Mouse (Mus musculus) embryo, embryonic 9.5 days (tissue): ENCODE measurements around the gene Vac14.
A peak's percentile ranks its signal among the peaks of the same experiment; 100 is the strongest.
"Not testable (repeated sequence)": the region's sequence is repeated elsewhere in the genome, so short reads cannot be mapped to it uniquely, and the experiment has no call there.

ENCODE experiments used
- DNase-seq: peaks from one replicate; pipeline ENCODE4 v3.0.0-alpha.2; 2017; ENCODE audit errors: extremely low spot score

Vac14 gene

DNA sequence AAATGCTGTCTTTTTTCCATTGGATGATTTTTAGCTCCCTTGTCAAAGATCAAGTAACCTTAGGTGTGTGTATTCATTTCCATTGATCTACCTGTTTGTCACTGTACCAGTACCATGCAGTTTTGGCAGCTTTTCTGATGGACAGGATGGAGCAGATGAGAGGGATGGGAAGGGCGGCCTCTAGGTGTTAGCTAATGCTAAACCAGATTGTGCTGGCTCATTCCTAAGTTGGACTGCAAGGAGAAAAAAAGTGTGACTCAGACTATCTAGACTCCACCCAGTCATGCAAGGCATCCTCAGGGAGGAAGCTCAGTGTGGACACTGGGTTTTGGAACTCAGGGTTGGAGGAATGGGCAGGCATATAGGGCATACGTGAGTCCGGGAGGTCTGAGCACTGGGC lies 30.2 kb downstream of the Vac14 start:
- DNase-seq = no peak

DNA sequence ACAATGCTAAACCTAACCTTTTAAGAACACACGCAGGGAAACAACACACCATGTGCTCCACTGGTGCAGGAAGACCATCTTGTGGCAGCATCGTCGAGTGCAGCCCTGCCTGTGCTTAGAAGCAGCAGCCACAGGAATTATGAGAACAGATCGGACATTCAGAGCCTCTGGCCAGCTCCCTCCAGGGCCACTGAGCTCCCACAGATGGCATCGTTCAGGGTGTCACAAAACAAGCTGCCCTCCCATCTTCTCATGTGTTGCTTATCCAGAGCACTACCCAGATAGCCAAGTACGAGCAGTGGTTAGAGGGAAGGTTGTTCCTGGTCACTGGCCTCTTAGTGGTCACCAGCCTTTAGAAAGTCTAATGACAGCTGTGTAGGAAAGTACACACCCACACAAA lies 30.9 kb downstream of the Vac14 start:
- no peak for DNase-seq

DNA sequence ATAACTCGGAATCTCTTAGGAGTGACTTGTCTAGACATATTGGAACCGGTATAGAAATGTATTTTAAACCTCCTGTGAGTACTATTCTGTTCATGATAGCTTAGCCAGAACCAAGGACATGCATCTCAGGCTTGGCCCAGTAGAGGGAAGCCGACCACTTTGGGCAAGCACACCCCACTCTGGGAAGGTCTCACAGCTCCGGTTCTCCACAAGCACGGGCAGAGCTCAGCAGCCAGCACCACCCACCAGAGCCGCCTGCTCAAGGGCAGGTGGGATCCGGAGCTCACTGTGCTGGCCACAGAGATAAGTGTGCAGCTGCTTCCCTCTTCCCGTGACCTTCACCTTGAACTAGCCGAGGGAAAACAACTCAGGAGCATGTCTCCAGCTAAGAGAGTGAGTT lies 32.5 kb downstream of the Vac14 start:
- no peak for DNase-seq

DNA sequence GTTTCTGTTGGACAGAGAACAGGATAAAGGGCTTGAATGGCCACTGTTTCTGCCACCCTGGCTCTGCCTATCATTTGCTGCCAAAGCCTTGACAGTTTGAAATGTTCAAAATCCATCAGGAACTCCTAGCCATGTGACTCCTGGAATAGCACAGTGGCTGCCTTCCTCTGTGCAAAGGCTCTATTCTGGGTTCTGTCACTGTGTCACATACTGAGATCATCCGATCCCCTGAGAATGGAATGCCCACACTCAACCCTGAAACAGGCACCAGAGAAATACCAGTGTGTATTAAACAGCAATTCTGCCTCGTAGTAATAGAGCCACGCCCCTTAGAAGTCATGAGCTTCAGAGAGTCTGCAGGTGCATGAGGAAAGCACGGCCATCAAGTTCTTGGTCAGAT lies 33.5 kb downstream of the Vac14 start:
- DNase-seq = no peak

DNA sequence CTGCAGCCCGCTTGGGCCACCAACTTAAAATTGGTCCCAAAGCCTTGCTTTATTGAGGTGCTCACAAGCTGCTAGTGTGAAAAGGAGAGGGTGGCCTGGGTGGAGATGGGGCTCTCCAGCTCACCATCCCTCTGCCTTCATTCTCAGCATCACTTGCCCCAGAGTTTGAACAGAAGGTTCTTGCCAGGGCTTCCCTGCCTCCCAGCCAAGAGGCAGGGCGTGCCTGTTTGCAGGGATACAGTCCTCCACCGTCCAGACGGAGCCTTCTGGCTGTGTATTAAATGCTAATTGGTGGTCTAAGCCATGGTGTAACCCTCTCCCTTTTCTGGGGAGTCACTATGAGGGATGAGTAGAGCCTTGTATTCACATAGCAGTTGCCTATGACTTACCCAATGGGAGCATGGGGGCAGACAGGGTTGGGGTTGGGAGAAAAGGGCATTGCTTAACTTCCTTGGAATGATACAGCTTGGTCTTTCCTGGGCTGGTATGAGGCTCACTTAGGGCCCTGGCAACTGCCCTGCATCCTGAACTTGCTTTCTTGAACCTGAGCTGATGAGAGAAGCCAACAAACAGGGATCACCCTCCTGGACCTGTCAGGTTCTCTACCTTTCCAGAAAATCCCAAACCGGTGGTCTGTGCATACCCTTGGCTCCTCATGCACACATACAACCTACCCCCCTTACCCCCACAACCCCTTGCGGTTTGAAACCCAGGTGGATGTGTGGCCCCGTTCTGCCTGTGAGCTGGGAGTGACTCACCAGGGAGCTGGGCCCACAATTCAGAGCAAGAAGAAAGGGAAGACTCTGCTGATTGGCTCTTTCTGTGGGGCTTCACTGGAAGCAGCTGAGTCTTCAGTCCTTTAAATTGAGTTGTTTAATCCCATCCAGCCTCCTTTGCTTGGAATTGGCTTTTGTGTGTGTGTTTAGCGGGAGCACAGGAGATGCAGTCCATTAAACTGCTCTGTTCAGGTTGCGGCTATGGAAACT lies 36.0 kb downstream of the Vac14 start:
- no peak for DNase-seq

DNA sequence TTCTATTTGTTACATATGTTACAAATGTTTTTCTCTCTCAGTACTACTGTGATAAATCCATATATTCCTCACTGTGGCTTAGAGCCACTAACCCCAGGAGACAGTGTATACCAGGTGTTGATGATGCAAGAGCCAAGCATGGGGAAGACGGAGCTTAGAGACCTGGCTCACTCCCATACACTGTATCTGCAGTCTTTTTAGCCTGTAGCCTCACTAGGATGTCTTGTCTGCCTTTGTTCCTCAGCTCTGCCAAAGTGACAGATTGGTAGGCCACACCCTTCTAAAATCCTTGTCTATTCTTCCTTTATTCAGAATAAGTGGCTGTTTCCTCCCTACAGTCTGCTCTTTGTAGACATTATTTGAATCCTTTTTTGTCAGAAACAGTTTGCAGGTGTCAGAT lies 37.4 kb downstream of the Vac14 start:
- no peak for DNase-seq

DNA sequence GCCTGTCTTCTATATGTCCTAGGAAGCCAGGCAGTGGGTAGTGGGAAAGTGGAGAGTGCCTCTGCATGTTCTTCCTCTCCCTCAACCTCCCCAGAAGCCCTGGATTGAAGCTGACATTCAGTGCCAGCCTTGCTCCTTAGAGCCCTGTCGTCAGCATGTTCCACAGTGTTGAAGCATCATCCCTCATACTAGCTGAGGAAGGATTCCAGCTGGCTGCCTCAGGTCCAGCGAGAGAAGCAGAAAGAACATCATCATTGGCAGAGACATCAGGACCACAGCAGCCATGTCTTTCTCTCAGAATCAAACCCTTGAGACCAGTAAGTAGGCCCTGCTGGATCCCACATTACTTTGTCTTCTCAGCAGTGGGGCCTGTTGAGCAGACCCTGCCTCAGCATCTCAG lies 39.3 kb downstream of the Vac14 start:
- DNase-seq = no peak

DNA sequence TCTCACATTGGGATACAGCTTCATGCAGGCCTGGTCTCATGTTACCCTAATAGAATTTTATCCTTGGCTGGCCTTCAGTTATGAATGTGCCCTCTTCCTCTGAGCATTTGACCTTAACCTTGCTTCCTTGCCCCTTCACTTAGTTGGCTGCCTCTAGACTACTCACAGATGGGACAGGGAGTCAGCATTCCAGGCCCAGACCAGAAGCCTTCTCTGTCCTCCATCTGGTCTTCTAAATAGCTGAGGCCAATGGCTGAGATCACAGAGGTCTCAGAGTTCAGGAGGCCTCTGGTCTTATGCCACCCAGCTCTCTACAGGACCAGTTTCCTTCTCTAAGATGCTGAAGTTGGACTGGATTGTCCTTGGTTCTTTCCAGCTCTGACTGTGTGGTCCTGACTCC lies 41.7 kb downstream of the Vac14 start:
- DNase-seq = no peak

DNA sequence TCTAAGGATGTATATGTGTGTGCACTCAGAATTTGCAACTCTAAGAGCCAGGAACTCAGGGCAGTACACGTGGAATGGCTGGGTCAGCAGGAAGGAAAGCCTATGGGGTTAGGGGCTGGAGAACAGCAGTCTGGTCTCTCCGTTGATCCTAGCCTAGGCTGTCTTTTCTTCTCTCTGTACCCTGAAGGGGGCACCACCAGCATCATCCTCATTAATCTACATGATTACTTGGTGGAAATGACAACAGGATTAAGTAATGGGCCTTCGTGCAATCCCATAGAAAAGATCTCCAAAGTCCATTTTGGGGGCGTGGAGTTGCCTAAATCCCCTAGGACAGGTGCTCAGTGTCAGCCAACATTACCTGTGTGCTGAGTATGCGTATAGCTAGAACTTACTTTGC lies 44.2 kb downstream of the Vac14 start:
- DNase-seq = no peak

DNA sequence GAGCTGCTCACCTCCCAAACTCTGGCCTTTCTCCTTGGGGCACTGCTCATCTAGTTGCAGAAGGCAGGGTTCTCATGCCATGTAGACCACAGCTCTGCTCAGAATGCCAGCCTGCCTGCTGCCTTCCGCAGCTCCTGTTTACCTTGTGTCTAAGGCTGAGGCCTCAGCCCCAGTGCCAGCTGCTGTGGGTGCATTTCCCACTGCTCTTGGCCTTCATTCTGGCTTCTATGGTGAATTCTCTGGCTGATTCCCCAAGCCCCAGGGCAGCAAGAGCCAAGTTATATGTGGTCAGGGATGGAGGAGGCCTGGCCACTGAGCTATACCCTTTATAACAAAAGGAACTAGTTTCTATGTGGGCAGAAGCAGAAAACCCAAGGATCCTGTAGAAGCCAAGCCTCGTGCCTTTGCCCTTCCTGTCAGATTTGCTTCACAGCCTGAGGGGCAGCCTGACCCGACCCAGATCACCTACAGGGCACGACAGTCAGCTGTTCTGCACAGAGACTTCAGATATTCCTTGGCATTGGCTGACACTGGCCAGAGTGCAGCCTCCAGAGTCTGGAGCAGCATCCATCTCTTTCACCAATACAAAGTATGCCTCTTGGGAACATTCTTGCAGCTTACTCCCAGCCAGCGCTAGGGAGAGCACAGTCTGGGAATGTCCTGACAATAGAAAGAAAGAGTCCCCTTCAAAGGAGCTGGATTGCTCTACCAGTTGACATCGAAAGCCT lies 44.8 kb downstream of the Vac14 start:
- no peak for DNase-seq

DNA sequence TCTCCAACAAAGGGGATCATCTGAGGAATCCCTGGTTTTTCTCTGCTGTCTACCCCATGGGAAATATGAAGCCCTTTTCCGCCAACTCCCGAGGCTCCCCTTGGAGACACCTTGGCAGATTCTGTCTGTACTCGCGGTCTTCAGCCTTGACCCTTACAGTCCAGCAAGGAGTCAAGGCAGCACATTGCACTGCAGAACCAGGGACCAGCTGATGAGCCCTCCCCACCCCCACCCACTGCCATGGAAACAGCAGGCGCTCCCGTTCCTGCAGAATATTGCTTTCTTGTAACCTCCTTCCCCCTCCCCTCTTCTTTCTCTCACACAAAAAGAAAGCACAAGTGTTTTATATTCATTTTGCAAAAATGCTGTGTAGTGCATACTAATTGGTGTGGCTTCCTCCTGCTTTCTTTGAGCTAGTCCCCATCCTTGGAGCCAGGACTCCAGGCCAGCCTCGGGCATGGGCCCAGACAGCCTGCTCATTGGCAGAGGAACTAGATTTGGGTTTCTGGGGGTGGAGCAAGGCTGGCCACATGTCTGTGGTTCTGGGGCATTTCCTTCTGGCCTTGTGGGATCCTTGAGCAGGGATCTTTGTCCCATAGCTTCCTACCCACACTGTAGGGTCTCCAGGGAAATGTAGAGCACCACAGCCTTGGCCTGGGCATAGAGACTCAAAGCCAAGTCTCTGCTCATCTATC lies 46.0 kb downstream of the Vac14 start:
- DNase-seq = no peak

DNA sequence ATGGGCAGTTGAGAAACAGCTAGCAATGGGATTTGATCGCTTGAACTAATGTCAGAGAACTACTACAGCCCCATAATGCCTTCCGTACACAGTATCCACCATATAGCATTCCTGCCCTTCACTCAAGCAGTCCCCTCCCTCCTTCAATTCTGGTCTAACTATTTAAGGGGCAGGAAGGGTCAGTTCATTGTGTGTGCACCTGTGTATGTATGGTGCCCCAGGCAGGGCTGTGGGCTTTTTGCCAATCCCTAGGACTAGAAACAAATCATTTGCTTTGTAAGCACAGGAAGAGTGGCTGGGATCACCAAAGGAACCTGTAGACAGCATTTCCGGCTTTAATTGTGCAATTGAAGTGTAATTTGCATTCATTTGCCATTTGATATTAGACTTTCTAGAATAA lies 46.6 kb downstream of the Vac14 start:
- DNase-seq = no peak

DNA sequence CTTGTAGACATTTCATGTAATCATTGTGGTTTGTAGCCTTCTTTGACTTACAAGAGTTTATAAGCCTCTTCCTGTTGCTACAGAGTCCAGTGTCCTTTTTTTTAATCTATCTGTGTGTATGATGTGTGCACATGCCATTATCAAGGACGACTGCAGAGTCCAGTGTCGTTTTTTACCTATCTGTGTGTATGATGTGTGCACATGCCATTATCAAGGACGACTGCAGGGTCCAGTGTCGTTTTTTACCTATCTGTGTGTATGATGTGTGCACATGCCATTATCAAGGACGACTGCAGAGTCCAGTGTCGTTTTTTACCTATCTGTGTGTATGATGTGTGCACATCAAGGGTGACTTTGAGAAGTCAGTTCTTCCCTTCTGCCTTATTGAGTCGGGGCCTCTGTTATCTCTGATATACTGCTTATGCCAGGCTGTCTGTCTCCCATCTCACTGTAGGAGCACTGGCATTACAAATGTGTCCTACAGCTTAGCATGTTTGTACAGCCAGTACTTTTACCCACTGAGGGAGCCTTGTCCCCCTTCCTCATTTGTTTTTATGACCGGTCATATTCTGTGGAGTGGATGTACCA lies 49.3 kb downstream of the Vac14 start:
- not testable (repeated sequence) for DNase-seq

DNA sequence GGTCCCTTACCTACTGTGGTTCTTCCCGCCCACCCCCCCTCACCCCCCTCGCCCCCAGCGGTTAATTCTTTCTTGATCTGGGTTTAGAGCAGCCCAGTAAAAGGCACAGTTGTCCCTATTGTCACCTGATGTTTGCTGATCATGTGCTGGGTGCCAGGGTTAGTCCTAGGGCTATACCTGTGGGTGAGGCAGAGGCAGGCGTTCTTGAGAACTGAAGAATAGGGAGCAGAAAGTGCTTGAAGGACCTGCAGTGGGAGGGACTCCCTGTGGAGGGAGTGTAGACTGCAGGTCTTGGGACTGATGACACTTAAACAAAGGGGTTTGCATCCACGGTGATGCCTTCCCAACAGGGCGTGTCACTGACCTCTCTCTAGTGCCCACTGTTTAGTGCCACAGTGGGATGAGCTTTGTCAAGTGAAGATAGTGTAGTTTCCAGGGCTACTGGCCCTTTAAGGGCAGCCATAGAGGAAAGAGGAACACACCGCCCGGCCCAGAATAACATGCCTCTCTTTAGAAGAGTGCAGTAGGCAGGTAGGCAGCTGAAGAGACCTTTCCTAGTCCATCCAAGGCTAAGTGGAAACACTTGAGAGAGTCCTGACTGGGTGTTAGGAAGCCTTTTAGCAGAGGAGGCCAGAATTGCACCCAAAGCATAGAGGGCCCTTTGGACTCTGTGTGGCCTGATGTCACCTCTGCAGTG lies 51.7 kb downstream of the Vac14 start:
- DNase-seq = no peak

DNA sequence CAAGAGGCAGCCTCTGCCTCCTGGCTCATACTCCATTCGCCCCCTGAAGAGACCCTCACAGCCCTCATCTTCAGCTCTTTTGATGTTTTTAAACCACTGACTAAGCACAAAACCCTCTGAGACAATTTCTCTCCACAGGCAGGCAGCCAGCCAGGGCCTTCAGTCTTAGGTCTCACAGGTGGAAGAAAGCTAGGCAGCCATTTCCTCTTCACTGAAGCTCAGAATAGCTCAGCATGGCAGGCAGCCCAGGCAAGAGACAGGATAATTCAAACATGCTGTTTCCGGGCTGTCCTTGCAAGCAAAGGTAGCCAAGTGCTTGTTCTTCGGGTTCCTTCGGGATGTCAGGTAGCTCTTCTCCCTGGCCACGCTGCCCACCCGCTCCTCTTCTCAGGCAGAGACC lies 52.9 kb downstream of the Vac14 start:
- DNase-seq = no peak

DNA sequence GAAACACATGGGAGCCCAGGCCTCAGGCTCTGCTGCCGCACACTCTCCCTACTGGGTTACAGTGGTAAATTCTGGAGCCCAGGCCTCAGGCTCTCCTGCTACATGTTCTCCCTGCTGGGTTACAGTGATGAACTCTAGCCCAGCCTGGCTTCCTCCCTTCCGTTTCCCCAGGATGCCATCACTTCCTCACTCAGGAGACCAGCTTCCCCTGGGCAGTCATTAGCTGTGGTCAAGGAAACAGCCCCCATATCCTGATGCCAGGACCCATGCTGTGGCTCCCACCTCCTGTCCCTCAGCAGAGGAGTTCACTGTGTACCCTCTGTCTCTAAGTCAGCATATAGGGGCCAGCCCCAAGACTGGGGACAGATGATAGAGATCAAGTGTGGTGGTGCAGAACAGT lies 53.7 kb downstream of the Vac14 start:
- no peak for DNase-seq

DNA sequence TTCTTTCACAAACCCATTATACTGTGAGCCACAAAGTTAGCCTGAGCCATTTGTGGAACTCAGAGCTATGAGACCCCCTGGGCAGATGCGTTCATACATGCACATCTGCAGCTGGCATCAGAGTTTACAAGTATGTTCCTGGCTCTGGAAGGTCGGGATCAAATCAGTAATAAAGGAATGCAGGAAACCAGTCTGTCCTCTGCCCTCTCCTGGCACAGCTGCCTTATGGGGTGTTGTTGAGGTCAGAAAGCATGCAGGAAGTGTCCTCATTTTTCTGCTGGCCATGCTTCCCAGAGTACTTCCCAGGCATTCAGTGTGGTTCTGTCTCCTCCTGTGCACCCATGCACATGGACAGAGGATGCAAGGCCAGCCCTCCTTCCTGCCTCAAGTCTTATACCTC lies 54.8 kb downstream of the Vac14 start:
- DNase-seq = no peak

DNA sequence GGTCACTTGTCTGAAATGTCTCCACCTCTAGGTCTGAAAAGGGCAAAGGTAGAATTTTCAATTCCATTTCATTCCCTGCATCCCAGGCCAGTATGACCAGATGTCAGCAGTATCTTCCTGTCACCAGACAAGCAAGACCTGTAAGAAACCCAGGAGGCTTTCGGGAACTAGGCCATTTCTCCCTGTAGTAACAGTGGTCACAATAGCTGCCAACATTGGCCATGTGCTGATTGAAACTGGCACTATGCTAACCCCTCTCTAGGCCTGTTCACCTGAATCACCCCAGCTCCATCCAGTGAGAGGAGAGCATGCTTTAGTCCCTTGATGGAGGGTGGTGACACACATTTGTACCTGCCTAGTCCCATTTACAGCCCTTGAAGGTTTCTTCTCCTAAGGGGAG lies 56.2 kb downstream of the Vac14 start:
- DNase-seq = no peak

DNA sequence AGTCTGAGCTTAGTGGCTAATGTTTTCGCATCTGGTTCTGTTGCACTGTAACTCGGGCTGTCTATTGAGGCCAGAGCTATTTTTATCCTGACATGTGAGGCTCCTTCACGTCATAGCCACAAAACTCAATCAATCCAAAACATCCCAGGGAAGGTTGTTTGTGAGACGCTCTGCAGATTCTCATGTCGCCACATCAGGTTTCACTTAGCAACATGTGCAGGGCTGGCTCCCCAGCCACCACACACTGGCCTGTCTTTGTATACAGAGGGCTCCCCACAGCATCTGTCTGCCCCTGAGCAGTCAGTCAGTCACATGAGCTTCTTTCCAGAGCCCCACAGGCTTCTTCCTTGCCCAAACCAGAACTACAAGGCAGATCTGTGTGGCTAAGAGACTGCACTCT lies 58.3 kb downstream of the Vac14 start:
- peak; percentile 5 for DNase-seq

DNA sequence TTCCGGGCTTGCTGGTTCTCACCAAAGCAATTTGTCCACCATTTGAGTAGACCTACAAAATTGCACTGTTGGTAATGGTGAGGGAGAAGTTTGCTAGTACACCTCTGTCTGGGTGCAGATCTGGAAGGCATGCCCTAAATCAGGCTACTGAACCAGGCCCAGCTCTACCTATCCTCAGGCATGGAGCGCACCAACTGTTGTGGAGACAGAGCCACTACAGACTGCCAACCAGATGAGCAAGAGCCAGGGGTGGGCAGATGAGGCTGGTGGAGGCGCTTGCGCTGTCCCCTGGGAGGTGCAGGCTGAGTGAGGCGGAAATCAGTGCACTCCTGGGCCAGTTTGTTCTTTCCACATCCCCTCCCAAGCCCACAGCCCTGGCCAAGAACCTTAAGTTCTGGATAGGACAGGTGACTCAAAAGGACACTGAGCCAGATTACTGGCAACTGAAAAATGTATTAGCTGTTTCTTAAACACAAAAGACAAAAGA lies 58.8 kb downstream of the Vac14 start:
- DNase-seq = no peak

DNA sequence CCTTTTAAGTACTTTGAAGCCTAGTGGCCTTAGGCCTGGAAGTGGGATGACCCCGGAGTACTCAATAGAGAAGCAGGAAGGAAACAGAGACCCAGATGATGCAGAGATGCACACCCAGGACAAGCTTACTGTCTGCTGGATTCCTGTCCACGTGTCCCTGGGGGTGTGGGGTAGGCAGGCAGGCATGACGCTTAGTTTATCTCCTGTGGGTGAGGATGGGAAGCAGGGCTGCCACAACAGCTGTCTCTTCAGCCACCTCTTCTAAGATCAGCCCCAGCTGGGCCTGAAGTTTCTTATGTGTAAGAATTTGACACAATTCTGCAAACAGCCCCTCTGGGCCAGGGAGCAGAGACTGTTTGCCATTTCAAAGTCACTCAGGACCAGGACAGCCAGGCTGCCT lies 60.6 kb downstream of the Vac14 start:
- DNase-seq = no peak
